Mouse (Mus musculus) CH12.LX (cell line): Measurements from ENCODE around the gene Gm2075.
"Not testable (repeated sequence)": the region's sequence is repeated elsewhere in the genome, so short reads cannot be mapped to it uniquely, and the experiment has no call there.

ENCODE experiments used
- ELF1 ChIP-seq: IDR thresholded peaks from 2 replicates; pipeline ENCODE4 v1.6.1; 2014; ENCODE audit warnings: low read depth, mild to moderate bottlenecking, inconsistent platforms, low read length, improper control_type of control experiment
- IRF4 ChIP-seq: IDR thresholded peaks from 2 replicates; pipeline ENCODE4 v1.6.1; 2014; ENCODE audit warnings: low read depth, mild to moderate bottlenecking, inconsistent platforms, low read length, improper control_type of control experiment
- JUN ChIP-seq: IDR thresholded peaks from 2 replicates; pipeline ENCODE4 v1.6.1; 2011; ENCODE audit warnings: low read depth, mild to moderate bottlenecking, low read length, improper control_type of control experiment, moderate library complexity; ENCODE audit not compliant: insufficient read depth
- JUND ChIP-seq: conservative IDR thresholded peaks from 2 replicates; pipeline ENCODE4 v1.6.1; 2011; ENCODE audit warnings: low read depth, low read length, improper control_type of control experiment
- MXI1 ChIP-seq: IDR thresholded peaks from 2 replicates; pipeline ENCODE4 v1.6.1; 2011; ENCODE audit warnings: mild to moderate bottlenecking, low read depth, low read length, improper control_type of control experiment
- MYC ChIP-seq: IDR thresholded peaks from 2 replicates; pipeline ENCODE4 v1.6.1; 2011; ENCODE audit warnings: low read depth, mild to moderate bottlenecking, improper control_type of control experiment, low read length
- POLR2A ChIP-seq: IDR thresholded peaks from 2 replicates; pipeline ENCODE4 v1.6.1; 2011; ENCODE audit warnings: low read depth, mild to moderate bottlenecking, improper control_type of control experiment, low read length
- POLR2AphosphoS2 ChIP-seq: IDR thresholded peaks from 2 replicates; pipeline ENCODE4 v1.6.1; 2011; ENCODE audit warnings: low read depth, low read length, improper control_type of control experiment
- RCOR1 ChIP-seq: conservative IDR thresholded peaks from 2 replicates; pipeline ENCODE4 v1.6.1; 2012; ENCODE audit warnings: low read depth, mild to moderate bottlenecking, inconsistent platforms, low read length, improper control_type of control experiment
- SIN3A ChIP-seq: IDR thresholded peaks from 2 replicates; pipeline ENCODE4 v1.6.1; 2012; ENCODE audit warnings: low read length, improper control_type of control experiment, inconsistent platforms
- ZMIZ1 ChIP-seq: IDR thresholded peaks from 2 replicates; pipeline ENCODE4 v1.6.1; 2012; ENCODE audit warnings: low read depth, mild to moderate bottlenecking, inconsistent platforms, low read length, improper control_type of control experiment
- ZNF384 ChIP-seq: IDR thresholded peaks from 2 replicates; pipeline ENCODE4 v1.6.1; 2012; ENCODE audit warnings: low read depth, low read length, improper control_type of control experiment, inconsistent platforms

GRCm38 (mm10) chr12:88045226-88045625, 33.6 kb downstream of the Gm2075 start:
- not testable (repeated sequence) for TF ChIP-seq JUND, MYC, ZNF384, RCOR1, MXI1, POLR2A, IRF4, JUN, SIN3A, POLR2AphosphoS2, ELF1, ZMIZ1
